Mouse (Mus musculus) testis, adult 2 months (tissue): ENCODE measurements around the gene Btn2a2.

ENCODE experiments used
- CTCF ChIP-seq: fragments of 200-500 bp; IDR thresholded peaks from 2 replicates; pipeline ENCODE4 v1.5.1; 2012; ENCODE audit warnings: low read depth, mild to moderate bottlenecking, inconsistent platforms, low read length, moderate library complexity; ENCODE audit not compliant: control insufficient read depth, insufficient read depth, insufficient replicate concordance
- POLR2A ChIP-seq: fragments of 200-500 bp; IDR thresholded peaks from 2 replicates; pipeline ENCODE4 v1.6.1; 2012; ENCODE audit warnings: low read depth, mild to moderate bottlenecking, inconsistent platforms, low read length, moderate library complexity; ENCODE audit not compliant: control insufficient read depth

DNA sequence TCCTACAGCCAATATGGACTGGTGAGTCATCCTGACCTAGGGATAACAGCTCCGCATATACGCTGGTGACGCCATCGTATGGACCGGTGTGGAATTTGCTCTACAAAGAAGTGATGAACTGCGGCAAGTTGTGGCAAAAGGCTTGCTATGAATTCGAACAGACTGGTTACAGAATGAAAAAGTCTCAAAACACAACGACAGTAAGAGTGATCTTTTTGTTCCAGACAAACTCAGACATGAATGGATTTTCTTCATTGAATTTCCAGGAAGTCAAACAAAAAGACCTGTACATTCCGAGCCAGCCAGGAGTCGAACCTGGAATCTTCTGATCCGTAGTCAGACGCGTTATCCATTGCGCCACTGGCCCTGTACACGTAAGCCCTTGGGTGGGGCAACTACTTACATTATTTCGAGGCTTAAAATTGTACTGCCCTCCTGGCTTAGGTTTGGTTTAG is 42.1 kb downstream of the Btn2a2 start:
- TF ChIP-seq CTCF (no peak), POLR2A (no peak)
